Mouse (Mus musculus): ENCODE data around the gene Rad51b.

The Rad51b gene

GRCm38 (mm10) chr12:79761217-79761616, 464.1 kb downstream of the Rad51b start:
- in situ Hi-C loops (cut with MboI, MseI): no loop called here

DNA sequence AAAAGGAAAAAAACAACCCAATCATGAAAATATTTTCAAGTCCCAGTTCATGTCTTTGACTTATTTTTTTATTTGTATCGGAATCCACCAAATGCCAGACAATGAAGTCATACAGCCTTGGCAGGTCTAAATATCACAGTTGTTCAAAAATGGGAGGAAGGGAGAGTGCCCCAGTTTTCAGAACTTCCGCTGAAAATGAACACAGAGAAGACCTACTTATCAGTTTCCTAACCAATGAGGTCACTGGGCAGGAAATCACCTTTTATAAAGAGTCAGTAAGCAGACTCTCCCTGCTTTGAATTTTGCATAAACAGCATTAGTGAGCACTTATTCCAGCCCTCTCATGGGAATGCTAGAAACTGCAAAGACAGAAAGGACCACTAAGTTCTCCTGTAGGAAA, 465.0 kb downstream of the Rad51b start:
- in situ Hi-C loops (cut with MboI, MseI): no loop called here

DNA sequence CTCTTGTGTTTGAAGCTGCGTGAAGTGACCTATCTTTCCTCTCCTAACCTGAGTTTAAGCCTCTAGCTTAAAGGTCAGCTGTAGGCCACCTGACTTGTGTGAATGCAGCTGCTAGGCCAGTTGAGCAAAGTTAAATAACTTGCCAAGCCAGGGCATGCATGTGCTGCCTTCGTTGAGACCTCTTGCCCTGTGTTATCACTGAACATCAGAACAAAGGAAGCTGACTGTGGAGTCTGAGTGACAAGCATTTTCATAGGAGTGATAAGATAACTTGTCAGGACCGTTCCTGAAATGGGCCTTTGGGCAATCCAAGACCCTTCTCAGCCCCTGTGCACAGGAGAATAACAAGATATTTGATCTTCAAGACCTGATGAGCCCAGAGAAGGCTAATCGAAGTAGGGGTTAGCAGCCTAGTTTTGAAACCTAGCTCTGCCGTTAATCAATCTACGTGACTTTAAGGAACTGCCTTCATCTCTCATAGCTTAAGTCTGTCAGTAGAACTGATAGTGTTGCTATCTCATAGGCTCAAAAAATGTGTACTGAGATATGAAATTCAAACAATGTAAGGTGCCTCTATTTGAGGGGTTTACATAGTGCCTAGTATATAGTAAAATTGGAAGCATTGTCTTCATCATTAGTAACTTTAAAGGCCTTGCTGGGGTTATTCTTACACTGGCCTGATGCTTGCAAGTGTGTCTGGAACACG, 465.6 kb downstream of the Rad51b start:
- in situ Hi-C loops (cut with MboI, MseI): no loop called here

GRCm38 (mm10) chr12:79766116-79766515, 469.0 kb downstream of the Rad51b start:
- in situ Hi-C loops (cut with MboI, MseI): no loop called here

- in situ Hi-C loops (cut with MboI, MseI): no loop called here
These were observed 471.8 kb downstream of the Rad51b start for GRCm38 (mm10) chr12:79768741-79769322.

DNA sequence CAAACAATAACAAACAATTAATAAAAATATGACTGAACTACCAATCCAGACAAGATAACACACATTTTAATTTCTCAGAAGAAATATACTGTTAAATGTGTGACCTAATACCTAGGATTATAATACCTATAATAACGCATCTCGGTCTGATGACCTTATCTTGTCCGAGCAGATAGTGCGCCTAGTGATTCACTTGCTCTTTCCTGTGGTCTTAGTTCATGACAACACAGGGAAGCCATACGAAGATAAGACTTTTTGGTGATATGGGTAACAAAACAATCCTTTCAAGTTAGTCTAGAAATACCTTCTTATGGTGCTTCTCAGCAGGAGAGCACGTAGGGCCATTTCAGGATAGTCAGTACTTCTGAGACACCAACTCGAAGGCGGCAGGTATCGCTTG, 472.7 kb downstream of the Rad51b start:
- in situ Hi-C loops (cut with MboI, MseI): no loop called here

DNA sequence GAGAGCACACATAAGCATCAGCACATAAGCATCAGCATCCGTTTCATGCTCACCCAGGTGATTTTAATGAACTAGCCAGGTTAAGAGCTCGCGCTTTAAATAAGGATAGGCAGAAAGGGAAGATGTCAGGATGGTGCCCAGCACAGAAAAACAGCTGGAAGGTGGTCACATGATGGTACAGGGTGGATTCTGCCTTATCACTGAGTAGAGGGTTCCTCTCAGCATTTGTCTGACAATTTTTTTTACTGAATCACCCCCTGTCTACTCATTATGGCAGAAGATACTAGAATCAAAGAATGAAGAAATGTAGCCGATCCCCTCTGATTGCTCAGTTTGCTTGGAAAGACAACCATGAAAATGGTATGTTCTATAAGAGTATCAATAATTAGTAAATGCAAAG, 474.1 kb downstream of the Rad51b start:
- in situ Hi-C loops (cut with MboI, MseI): no loop called here

DNA sequence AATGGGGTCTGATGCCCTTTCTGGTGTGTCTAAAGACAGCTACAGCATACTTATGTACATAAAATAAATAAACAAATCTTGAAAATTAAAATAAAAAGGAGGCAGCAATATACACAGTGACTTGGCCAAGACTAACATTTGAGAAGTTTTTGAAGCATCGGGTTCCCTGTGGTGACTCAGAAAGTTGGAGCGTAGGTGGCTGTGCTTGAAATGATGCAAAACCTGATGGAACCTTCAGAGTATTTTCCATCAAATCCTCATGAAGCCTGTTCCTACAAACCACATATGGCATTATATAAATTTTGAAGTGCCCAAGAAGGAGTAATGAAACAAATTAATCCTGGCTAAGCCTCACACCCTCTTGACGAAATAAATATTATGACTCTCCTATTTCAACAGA, 474.7 kb downstream of the Rad51b start:
- in situ Hi-C loops (cut with MboI, MseI): no loop called here

DNA sequence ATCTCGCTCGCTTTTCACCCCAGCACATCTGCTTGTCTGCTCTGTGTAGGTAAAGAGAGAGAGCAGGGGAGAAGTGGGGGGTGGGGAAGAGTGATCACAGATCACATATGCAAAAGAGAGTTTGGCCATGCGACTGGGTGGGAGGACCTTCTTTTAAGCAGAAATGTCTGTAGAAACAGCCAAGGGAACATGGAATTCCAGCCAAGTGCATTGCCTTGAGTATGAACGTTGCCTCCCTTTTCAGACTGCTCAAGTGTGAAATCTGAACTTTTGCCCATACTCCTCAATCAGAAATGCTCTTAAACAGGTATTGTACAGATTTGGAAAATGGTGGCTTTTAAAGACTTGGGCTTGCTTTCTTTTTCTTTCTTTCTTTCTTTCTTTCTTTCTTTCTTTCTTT, 476.2 kb downstream of the Rad51b start:
- in situ Hi-C loops (cut with MboI, MseI): no loop called here

DNA sequence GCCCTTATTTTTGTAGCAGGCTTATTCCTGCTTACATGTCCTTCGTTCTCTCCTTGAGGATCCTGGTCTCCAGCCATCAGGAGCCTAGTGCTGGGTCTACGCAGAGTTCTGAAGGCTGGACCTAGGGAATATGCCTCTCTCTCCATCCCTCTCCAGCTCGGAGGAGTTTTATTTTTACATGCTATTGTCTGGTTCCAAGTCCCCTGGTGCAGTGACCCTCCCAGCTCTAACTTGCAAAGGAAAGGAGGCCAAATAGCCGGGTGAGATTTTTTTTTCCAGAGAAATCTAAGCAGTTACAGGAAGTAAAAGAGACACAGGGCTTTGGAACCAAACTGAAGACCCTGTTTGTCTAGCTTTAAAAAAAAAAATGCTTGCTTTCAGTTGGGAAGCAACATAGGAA, 477.5 kb downstream of the Rad51b start:
- in situ Hi-C loops (cut with MboI, MseI): no loop called here

DNA sequence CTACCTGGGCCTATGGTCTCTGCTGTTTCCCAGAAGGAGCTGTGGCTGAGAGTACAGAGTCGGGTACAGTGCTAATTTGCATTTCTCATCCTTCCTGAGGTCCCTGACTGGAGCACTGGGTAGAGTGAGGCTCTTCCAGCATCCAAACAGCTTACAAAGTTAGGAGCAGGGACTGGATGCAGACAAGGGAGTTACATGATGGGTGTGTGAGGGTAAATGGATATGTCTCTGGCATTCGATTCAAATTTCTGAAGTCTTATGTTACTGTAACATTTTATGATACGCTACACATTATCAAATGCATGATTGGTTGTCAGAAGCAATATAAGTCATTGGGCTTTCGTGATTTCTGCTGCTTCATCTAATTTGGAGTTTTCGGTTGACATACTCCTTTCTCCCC, 479.7 kb downstream of the Rad51b start:
- in situ Hi-C loops (cut with MboI, MseI): no loop called here

- in situ Hi-C loops (cut with MboI, MseI): no loop called here
These were observed 483.7 kb downstream of the Rad51b start for GRCm38 (mm10) chr12:79780745-79781144.

GRCm38 (mm10) chr12:79781788-79782187, 484.7 kb downstream of the Rad51b start:
- in situ Hi-C loops (cut with MboI, MseI): no loop called here

GRCm38 (mm10) chr12:79782444-79783117, 485.5 kb downstream of the Rad51b start:
- in situ Hi-C loops (cut with MboI, MseI): no loop called here

GRCm38 (mm10) chr12:79784159-79784558, 487.1 kb downstream of the Rad51b start:
- in situ Hi-C loops (cut with MboI, MseI): no loop called here

- in situ Hi-C loops (cut with MboI, MseI): no loop called here
These were observed 488.6 kb downstream of the Rad51b start for GRCm38 (mm10) chr12:79785691-79786090.

- in situ Hi-C loops (cut with MboI, MseI): no loop called here
These were observed 490.5 kb downstream of the Rad51b start for GRCm38 (mm10) chr12:79787538-79787937.

- in situ Hi-C loops (cut with MboI, MseI): no loop called here
These were observed 491.3 kb downstream of the Rad51b start for GRCm38 (mm10) chr12:79788340-79788739.

- in situ Hi-C loops (cut with MboI, MseI): no loop called here
These were observed 492.4 kb downstream of the Rad51b start for GRCm38 (mm10) chr12:79789481-79789880.

GRCm38 (mm10) chr12:79793382-79793781, 496.3 kb downstream of the Rad51b start:
- in situ Hi-C loops (cut with MboI, MseI): no loop called here

DNA sequence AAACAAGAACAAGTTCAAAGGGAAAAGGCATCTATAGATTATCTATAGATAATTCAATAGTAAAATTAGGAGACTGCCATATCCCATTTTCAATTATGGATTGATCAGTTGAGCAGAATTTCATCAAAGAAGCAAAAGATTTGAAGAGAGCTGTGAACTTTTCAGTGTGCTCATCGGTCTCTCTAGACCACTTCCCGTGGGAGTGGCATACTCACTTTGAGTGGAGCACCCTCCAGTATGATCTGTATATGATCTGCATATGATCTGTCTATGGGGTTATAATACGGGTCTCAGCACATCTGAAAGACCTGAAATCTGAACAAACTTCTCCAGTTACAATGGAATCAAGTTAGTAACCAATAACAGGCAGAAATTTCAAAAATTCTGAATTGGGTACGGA, 497.7 kb downstream of the Rad51b start:
- in situ Hi-C loops (cut with MboI, MseI): no loop called here

DNA sequence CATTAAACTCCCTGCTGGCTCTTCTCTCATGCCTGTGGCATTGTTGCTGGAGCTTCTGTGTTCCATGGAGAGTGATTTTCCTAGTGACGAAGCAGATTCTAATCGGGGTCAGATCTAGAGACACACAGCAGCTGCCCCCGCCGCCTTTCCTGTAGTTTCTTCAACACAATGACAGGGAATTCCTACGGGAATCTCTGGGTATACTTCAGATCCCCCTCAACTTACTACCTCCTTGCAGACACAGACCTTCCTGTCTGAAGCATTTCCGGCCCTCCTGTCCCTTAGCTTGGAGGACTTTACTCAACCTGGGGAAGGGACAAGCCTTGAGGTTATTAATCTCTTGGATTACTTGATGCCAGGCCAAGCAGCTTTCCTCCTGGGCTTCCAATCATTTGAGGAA, 499.2 kb downstream of the Rad51b start:
- in situ Hi-C loops (cut with MboI, MseI): no loop called here

Measured in T-helper 1 cell (primary cell).